Mouse (Mus musculus) midbrain, embryonic 10.5 days (tissue): ENCODE data around the gene Sfi1. TPM values are rescaled to one million over a fixed set of nuclear protein-coding genes. Genes with fewer than 3 reads are reported as not detected.
A peak's percentile ranks its signal among the peaks of the same experiment; 100 is the strongest.

Source experiments
- DNase-seq: peaks from one replicate; pipeline ENCODE4 v3.0.0-alpha.2; 2017; ENCODE audit warnings: low spot score
- H3K27ac ChIP-seq: fragments of 300-500 bp; sonication (generic); replicated peaks from 2 replicates; pipeline ENCODE4 v1.5.1; 2016; ENCODE audit warnings: mild to moderate bottlenecking
- H3K27me3 ChIP-seq: fragments of 300-500 bp; sonication (generic); 2 replicates; pipeline ENCODE4 v1.6.1; 2016; ENCODE audit warnings: low read depth, mild to moderate bottlenecking; ENCODE audit not compliant: poor library complexity, severe bottlenecking
- H3K36me3 ChIP-seq: fragments of 300-500 bp; sonication (generic); 2 replicates; pipeline ENCODE4 v1.6.1; 2016; ENCODE audit warnings: mild to moderate bottlenecking, moderate library complexity
- H3K4me1 ChIP-seq: fragments of 300-500 bp; sonication (generic); 2 replicates; pipeline ENCODE4 v1.6.1; 2016
- H3K4me3 ChIP-seq: fragments of 300-500 bp; sonication (generic); 2 replicates; pipeline ENCODE4 v1.5.1; 2016; ENCODE audit warnings: mild to moderate bottlenecking, moderate library complexity
- H3K9me3 ChIP-seq: fragments of 300-500 bp; sonication (generic); replicated peaks from 2 replicates; pipeline ENCODE4 v1.6.1; 2016; ENCODE audit warnings: mild to moderate bottlenecking
- WGBS: fragments of 180-500 bp; shearing (Covaris S2); methylation state at CpG from one replicate; pipeline ENCODE4 v1.1.7; 2016; 5-methylcytosine and 5-hydroxymethylcytosine counted together
- polyA plus RNA-seq: library from polyadenylated mRNA; unstranded; fragments of >200 nt; fragmentation: Nextera tagmentation; extraction: Ambion mirVana; gene quantifications from 2 replicates; pipeline ENCODE4 v1.2.1, GENCODE M21; 2016

The Sfi1 gene
- 12.6 and 14.8 TPM in 2 replicates for polyA plus RNA-seq

GRCm38 (mm10) chr11:3193363-3193762 is at the start of gene Sfi1:
Gene Sfi1, minus strand, starts transcription at chr11:3193463.
- no peak for DNase-seq
- H3K4me3 ChIP-seq: no peak within 1 kb of the TSS
- no peaks in the 10 kb centered on the region for H3K27me3 ChIP-seq
- no peaks in the 10 kb centered on the region for H3K36me3 ChIP-seq
- H3K9me3 ChIP-seq: no peaks in the 10 kb centered on the region
- WGBS: 85% methylated on average over 25 of the region's 25 CpGs
- no peaks in the 10 kb centered on the region for H3K4me1 ChIP-seq
- no peak within 1 kb of the TSS for H3K27ac ChIP-seq

DNA sequence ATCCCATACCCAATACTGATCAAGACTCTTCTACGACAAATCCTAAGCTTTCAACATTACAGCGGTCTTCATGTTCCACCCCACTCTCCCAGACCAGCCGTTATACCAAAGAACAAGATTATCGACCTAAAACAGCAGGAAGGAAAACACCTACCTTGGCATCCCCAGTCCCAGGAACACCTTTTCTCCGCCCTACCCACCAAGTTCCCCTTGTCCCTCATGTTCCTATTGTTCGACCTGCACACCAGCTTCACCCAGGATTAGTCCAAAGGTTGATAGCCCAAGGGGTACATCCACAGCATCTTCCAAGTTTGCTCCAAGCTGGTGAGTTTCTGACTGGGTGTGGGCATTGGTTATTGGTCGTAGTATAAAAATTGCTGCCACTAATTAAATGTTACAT is 49.1 kb upstream of the Sfi1 start:
- 95% methylated on average over 7 of the region's 7 CpGs for WGBS
- H3K36me3 ChIP-seq: peaks cover 100% of the 10 kb centered on the region

DNA sequence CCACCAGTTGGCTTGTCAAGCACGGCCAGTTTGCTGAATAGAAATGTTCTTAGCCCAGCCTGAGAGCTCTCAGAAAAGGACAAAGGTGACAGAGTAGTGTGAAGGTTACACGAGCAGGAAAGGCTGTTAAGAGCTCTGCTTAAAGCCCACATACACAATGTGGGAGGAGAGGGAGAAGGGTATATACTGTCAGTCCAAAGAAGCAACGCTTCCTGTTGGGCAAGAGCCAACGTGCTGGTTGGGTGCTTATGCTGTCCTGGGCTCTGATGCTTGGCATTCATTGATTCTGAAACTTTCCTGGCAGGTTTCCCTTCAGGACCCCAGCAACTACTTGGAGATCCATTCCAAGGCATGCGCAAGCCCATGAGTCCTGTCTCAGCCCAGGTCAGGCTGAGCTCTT is 42.0 kb upstream of the Sfi1 start:
- Histone ChIP-seq H3K9me3 (no peaks in the 10 kb centered on the region), H3K36me3 (peaks cover 98% of the 10 kb centered on the region), H3K4me1 (no peaks in the 10 kb centered on the region), H3K4me3 (no peak overlapping the region), H3K27me3 (no peaks in the 10 kb centered on the region), H3K27ac (no peak overlapping the region)
- WGBS: 94% methylated on average over 5 of the region's 5 CpGs
- DNase-seq: no peak

More for the DNA sequence above, 49.1 kb upstream of the Sfi1 start:
- Histone ChIP-seq H3K27ac (no peak overlapping the region), H3K27me3 (no peaks in the 10 kb centered on the region), H3K9me3 (no peaks in the 10 kb centered on the region; the same call in 1 of the 2 replicates), H3K4me1 (no peaks in the 10 kb centered on the region), H3K4me3 (no peak overlapping the region)
- DNase-seq: no peak

- 97% methylated on average over 4 of the region's 4 CpGs for WGBS
- peaks cover 98% of the 10 kb centered on the region for H3K36me3 ChIP-seq
- H3K4me1 ChIP-seq: no peaks in the 10 kb centered on the region
- no peak overlapping the region for H3K4me3 ChIP-seq
- no peaks in the 10 kb centered on the region for H3K27me3 ChIP-seq
- H3K9me3 ChIP-seq: no peaks in the 10 kb centered on the region
- DNase-seq: no peak
- no peak overlapping the region for H3K27ac ChIP-seq
Observed at GRCm38 (mm10) chr11:3233704-3234103, 40.4 kb upstream of the Sfi1 start.

DNA sequence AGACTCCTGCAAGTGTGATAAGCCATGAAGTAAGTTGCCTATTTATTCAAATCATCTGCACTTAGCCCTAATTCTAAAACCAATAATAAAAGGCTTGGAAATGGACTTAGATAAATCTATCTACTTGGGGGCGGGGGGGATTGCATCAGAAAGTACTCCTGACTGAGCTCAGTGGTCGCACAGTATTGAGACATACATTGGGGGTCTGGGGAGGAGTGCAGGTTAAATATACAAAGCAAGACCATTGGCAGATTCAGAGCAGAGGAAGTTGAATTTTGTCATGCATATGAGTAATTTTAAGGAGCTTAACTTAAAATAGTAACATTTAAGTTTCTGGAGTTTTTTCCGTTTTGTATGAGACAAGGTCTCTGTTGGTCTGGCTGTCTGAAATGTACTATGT is 39.0 kb upstream of the Sfi1 start:
- no peak overlapping the region for H3K27ac ChIP-seq
- no peaks in the 10 kb centered on the region for H3K9me3 ChIP-seq
- WGBS: 92% methylated on average over 3 of the region's 3 CpGs
- H3K36me3 ChIP-seq: peaks cover 94% of the 10 kb centered on the region
- H3K4me1 ChIP-seq: no peaks in the 10 kb centered on the region
- DNase-seq: no peak
- H3K4me3 ChIP-seq: no peak overlapping the region
- H3K27me3 ChIP-seq: no peaks in the 10 kb centered on the region

- Histone ChIP-seq H3K9me3 (no peaks in the 10 kb centered on the region), H3K27ac (no peak overlapping the region), H3K4me3 (no peak overlapping the region), H3K27me3 (no peaks in the 10 kb centered on the region), H3K4me1 (no peaks in the 10 kb centered on the region), H3K36me3 (peaks cover 96% of the 10 kb centered on the region)
- DNase-seq: no peak
- 97% methylated on average over 3 of the region's 3 CpGs for WGBS
Observed at GRCm38 (mm10) chr11:3227113-3227512, 33.9 kb upstream of the Sfi1 start.

DNA sequence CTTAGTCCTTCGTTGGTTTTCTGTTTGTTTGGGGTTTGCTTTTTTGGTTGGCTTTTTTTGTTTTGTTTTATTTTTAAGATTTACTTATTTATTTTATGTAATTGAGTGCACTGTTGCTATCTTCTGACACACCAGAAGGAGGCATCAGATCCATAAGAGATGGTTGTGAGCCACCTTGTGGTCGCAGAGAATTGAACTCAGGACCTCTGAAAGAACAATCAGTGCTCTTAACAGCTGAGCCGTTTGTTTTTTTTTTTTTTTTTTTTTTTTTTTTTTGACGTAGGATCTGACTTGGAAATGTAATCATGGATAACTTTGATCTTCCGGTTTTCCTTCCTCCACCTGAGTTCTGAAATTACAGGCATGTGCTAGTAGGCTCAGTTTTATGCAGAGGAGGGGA is 29.8 kb upstream of the Sfi1 start:
- WGBS: 85% methylated on average over 5 of the region's 5 CpGs

GRCm38 (mm10) chr11:3212526-3212925 is 19.3 kb upstream of the Sfi1 start:
- WGBS: 97% methylated on average over 1 of the region's 1 CpGs
- H3K36me3 ChIP-seq: peaks cover 97% of the 10 kb centered on the region

More for the DNA sequence above, 29.8 kb upstream of the Sfi1 start:
- peaks cover 94% of the 10 kb centered on the region for H3K36me3 ChIP-seq
- no peaks in the 10 kb centered on the region for H3K27me3 ChIP-seq
- no peak overlapping the region for H3K4me3 ChIP-seq
- no peak for DNase-seq
- H3K4me1 ChIP-seq: no peaks in the 10 kb centered on the region
- no peak overlapping the region for H3K27ac ChIP-seq
- no peaks in the 10 kb centered on the region for H3K9me3 ChIP-seq

GRCm38 (mm10) chr11:3206783-3207182 is 13.5 kb upstream of the Sfi1 start:
- peaks cover 76% of the 10 kb centered on the region for H3K36me3 ChIP-seq
- peaks cover 14% of the 10 kb centered on the region for H3K4me1 ChIP-seq
- no peak overlapping the region for H3K4me3 ChIP-seq
- DNase-seq: no peak
- no peaks in the 10 kb centered on the region; the same call in 1 of the 2 replicates for H3K9me3 ChIP-seq
- no peak overlapping the region for H3K27ac ChIP-seq
- WGBS: 92% methylated on average over 3 of the region's 3 CpGs
- H3K27me3 ChIP-seq: no peaks in the 10 kb centered on the region

More at GRCm38 (mm10) chr11:3212526-3212925, 19.3 kb upstream of the Sfi1 start:
- Histone ChIP-seq H3K4me3 (no peak overlapping the region), H3K4me1 (no peaks in the 10 kb centered on the region), H3K9me3 (no peaks in the 10 kb centered on the region; the same call in 1 of the 2 replicates), H3K27me3 (no peaks in the 10 kb centered on the region), H3K27ac (no peak overlapping the region)
- no peak for DNase-seq

- H3K4me3 ChIP-seq: no peak overlapping the region
- WGBS: 97% methylated on average over 3 of the region's 3 CpGs
- no peaks in the 10 kb centered on the region for H3K27me3 ChIP-seq
- H3K4me1 ChIP-seq: peaks cover 14% of the 10 kb centered on the region
- H3K27ac ChIP-seq: no peak overlapping the region
- no peaks in the 10 kb centered on the region; the same call in 1 of the 2 replicates for H3K9me3 ChIP-seq
- peaks cover 61% of the 10 kb centered on the region for H3K36me3 ChIP-seq
- DNase-seq: no peak
Observed at GRCm38 (mm10) chr11:3205207-3205606, 11.9 kb upstream of the Sfi1 start.

DNA sequence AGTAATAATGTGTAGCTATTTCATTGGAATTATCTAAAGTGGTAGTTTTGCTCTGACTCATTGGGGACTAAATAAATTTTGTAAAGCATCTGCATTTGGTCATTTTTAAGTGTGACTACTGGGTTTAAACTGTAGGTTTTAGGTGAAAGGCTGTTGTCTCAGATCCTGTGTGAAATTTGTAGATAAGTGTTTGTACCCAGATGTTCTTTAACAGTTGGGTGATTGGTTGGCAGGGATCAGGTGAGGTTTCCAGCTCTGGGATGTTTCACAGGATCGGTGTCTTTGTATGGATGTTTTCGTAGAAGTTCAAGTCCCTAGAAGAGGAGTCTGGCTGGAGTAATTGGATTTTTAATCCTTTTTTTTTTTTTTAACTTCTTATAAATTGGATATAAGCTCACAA is 10.5 kb upstream of the Sfi1 start:
- no peaks in the 10 kb centered on the region for H3K27me3 ChIP-seq
- H3K36me3 ChIP-seq: peaks cover 46% of the 10 kb centered on the region
- peaks cover 14% of the 10 kb centered on the region for H3K4me1 ChIP-seq
- WGBS: 96% methylated on average over 2 of the region's 2 CpGs
- peak overlapping the region; percentile 52 for H3K4me3 ChIP-seq
- H3K27ac ChIP-seq: no peak overlapping the region
- DNase-seq: no peak
- no peaks in the 10 kb centered on the region for H3K9me3 ChIP-seq

- Histone ChIP-seq H3K27ac (peak overlapping the region; percentile 85), H3K4me3 (peak overlapping the region; percentile 52), H3K27me3 (no peaks in the 10 kb centered on the region), H3K4me1 (peaks cover 14% of the 10 kb centered on the region), H3K9me3 (no peaks in the 10 kb centered on the region), H3K36me3 (peaks cover 38% of the 10 kb centered on the region)
- WGBS: 5% methylated on average over 56 of the region's 57 CpGs
- DNase-seq: peak; percentile 71
Observed at GRCm38 (mm10) chr11:3202781-3203441, 9.6 kb upstream of the Sfi1 start.

GRCm38 (mm10) chr11:3202231-3202701 is 9.0 kb upstream of the Sfi1 start, which contains the start of gene Eif4enif1:
Gene Eif4enif1, plus strand, starts transcription at chr11:3202392.
- peaks cover 14% of the 10 kb centered on the region for H3K4me1 ChIP-seq
- peak within 1 kb of the TSS; percentile 85 for H3K27ac ChIP-seq
- under 1% methylated on average over 49 of the region's 57 CpGs for WGBS
- H3K36me3 ChIP-seq: peaks cover 31% of the 10 kb centered on the region
- peak within 1 kb of the TSS; percentile 52 for H3K4me3 ChIP-seq
- H3K9me3 ChIP-seq: no peaks in the 10 kb centered on the region
- H3K27me3 ChIP-seq: no peaks in the 10 kb centered on the region
- DNase-seq: peak; percentile 94
